Mouse (Mus musculus) stomach, postnatal 0 days (tissue): ENCODE measurements at regions not wholly inside any gene's neighbourhood (a gene's known extent, or its start where the extent isn't known, plus 50 kb on each side); places are given as distances from the start of the nearest gene placed in this dataset.

Source experiments
- CTCF ChIP-seq: IDR thresholded peaks from 2 replicates; pipeline ENCODE4 v1.5.1; 2016; ENCODE audit warnings: antibody characterized with exemption, low read depth, mild to moderate bottlenecking, moderate library complexity
- EP300 ChIP-seq: optimal IDR thresholded peaks from 2 replicates; pipeline ENCODE3; 2016; ENCODE audit warnings: antibody characterized with exemption

DNA sequence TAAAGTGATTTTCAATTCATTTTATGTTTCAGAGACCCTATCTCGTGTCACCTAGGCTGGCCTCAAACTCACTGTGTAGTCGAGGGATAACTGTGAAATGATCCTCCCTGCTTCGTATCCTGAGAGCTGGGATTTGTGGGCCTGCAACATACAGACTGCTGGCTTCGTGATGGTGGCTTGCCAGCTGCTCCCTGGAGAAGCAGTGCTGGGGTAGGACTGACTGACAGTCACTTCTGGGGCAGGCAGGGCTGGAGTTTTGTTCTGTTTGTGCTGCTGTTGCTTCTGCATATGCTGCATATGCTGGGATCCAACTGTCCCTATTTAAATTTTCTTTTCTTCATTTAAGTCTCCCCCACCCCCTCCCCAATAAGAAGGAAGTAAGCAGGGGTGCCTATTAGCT is 1217.0 kb upstream of the A1bg start:
- TF ChIP-seq EP300: no peak
- TF ChIP-seq CTCF: no peak
